Mouse (Mus musculus) 3134 (cell line): Measurements from ENCODE around the gene Zbtb3.

ENCODE experiments used
- DNase-seq: peaks from one replicate; pipeline ENCODE4 v3.0.0-alpha.2; 2011; ENCODE audit warnings: low spot score; ENCODE audit not compliant: insufficient read length; ENCODE audit errors: extremely low read depth

Gene Zbtb3

GRCm38 (mm10) chr19:8839103-8839907 lies 37.0 kb downstream of the Zbtb3 start, which contains the start of gene Gng3:
Gene Gng3, minus strand, starts transcription at chr19:8839194.
- DNase-seq, result no peak

DNA sequence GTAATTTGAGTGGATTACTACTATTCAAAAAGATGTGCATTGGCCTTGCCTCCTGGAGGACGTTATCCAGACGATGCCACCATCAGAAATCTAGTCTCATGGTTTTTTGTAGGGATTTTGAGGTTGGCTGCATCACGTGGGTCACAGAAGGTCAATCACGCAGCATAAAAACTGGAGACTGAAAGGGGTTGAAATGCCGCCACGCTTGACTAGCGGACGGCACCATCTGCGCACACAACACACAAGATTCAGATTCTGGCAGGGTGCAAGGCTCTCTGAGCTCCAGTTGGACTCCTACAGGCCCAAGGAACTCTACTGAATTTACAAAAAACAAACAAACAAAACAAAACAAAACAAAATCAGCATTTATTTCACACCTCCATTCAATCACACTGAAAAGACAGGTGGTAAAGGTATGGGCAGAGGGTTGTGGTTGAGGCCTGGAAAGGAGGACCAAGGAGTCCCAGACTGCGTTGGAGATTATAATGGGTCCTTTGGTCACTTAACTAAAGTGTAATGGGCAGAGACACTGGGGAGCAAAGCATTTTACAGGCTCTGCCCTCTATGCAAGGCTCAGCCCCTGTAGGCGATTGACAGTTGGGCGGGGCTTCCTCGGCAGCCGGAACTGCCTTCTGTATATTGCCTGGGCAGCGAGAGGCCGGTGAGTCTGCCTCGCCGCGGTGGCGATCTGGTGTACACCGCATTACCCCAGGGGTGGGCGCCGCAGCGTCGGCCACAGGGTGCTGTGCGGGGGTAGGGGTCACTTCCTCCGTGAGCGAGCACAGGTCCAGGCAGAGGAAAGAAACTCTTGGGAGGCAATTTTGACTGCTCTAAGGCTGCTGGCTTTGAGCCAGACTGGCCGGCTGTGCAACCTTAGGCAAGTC lies 37.8 kb downstream of the Zbtb3 start:
- DNase-seq, result peak; percentile 19

DNA sequence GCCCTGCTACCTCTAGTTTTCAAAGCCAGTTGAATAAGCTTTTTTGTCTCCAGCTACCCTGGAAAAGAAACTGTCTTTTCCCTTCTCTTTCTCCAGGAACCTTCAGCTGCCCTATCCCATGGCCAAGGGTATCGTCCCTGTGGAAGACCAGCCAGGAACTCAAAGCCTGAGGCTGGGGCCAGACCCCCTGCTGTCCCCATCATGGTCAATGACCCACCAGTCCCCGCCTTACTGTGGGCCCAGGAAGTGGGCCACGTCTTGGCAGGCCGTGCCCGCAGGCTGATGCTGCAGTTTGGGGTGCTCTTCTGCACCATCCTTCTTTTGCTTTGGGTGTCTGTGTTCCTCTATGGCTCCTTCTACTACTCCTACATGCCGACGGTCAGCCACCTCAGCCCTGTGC lies 38.7 kb downstream of the Zbtb3 start:
- no peak for DNase-seq

GRCm38 (mm10) chr19:8842961-8843360 lies 40.6 kb downstream of the Zbtb3 start:
- no peak for DNase-seq

GRCm38 (mm10) chr19:8844371-8845129 lies 42.2 kb downstream of the Zbtb3 start:
- DNase-seq, result no peak

DNA sequence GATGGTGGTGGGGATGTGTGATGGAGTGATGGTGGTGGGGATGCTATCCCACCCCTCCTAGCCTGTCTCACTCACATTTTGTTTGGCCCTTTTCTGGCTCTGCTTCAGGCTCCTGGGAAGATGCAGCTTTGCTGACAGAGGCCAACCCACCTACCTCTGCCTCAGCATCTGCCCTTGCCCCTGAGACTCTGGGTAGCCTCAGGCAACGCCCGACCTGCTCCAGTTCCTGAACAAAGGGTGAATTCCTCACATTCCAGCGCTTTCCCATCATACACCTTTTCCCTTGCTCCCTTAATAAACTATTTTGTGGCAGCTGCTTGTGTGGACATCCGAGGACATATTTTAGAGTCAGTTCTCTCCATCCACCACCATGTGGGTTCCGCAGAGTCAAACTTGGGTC lies 46.0 kb downstream of the Zbtb3 start:
- DNase-seq, result no peak

- DNase-seq, result peak; percentile 73
Observed at GRCm38 (mm10) chr19:8850402-8850901, 48.1 kb downstream of the Zbtb3 start, which contains the start of gene Lrrn4cl. Gene Lrrn4cl, plus strand, starts transcription at chr19:8850768.

GRCm38 (mm10) chr19:8851639-8852038 lies 49.3 kb downstream of the Zbtb3 start:
- no peak for DNase-seq

DNA sequence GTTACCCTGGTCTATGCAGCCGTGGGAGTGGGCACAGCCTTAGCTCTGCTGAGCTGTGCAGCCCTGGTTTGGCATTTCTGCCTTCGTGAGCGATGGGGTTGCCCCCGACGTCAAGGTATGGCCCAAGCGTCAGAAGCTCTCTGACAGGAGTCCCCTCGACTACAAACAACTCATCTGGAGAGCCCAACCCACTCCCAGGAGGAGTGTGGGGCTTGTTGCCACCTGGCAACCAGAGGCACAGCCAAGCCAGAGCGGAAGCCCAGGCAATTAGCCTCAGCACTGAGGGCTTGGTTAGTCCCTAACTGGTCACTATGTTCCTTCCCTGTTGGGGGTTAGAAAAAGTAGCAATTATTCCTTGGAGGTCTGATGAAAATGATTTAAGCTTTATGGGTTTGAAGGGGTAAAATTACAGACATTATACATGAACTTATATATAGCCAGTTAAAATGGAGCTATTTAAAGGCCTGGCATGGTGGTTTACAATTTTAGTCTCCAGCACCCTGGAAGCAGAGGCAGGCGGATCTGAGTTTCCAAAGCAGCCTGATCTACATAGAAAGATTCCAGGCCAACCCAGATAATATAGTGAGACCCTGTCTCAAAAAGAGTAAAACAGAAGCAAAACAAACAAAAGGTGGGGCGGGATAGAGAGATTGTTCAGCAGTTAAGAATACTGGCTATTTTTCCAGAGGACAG lies 50.0 kb downstream of the Zbtb3 start:
- DNase-seq, result no peak

DNA sequence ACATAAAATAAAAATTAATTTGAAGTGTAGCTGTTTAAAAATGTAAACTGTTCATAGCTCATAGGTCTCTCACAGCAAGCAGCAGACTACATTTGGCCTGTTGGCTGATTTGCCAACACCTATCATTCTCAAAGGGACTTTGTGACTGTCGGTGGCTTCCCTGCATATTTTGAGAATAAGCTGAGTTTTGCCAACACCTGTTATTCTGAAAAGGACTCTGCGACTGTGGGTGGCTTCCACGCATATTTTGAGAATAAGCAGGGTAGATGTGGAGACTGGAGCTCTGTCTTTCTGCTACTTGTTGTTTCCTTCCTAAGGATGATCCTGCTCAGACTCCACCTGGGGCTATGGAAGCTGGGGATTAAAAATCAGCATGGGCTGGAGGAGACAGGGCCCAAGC lies 50.8 kb downstream of the Zbtb3 start:
- DNase-seq, result no peak
